Mouse (Mus musculus) T-cell, adult 66 days (primary cell): ENCODE measurements around the gene Chrna4. TPM values are rescaled to one million over a fixed set of nuclear protein-coding genes. Genes with fewer than 3 reads are reported as not detected.

Source experiments
- total RNA-seq, 2 experiments: library from RNA; stranded (reverse); gene quantifications; 3 replicates in 1 of 2; 4 replicates in 1 of 2; pipeline ENCODE4 v1.2.4; 2023

Chrna4 gene
- total RNA-seq: not detected

GRCm38 (mm10) chr2:181043437-181043836 lies at the start of gene Chrna4:
TSS of gene Chrna4 (minus strand) at chr2:181043546.

DNA sequence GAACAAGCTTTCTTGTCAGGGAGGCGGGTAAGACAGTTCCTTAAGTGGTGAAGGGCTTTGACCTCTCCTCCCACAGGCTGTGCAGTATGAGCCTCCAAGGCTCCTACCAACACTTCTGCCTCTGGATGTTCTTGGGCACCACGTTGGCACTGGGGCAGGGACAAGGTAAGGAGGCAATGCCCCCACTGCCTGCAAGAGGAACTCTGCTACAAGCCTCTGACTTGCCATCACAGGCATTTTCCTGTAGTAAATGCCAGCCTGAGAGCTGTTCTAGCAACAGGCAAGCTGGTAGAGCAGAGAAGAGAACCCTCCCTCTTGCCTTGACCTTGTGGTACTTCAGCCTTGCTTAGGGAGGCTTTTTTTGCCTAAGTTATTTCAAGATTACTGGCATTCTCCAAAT lies 56.9 kb downstream of the Chrna4 start, which contains the start of gene Col20a1:
Gene Col20a1 (plus strand): TSS at position 87 of the 400 bp plus-strand sequence.

Other genes starting within 250 kb of the Chrna4 start
- 10 to 100 TPM; 88.6 to 93.8 TPM for gene Ythdf1, start 122.6 kb downstream of the Chrna4 start, total RNA-seq
- gene Birc7, start 114.5 kb downstream of the Chrna4 start, total RNA-seq: not detected
- not detected for gene Nkain4, start 88.8 kb downstream of the Chrna4 start, total RNA-seq
- 10 to 100 TPM; 74.9 to 81.4 TPM for gene Arfgap1, start 76.3 kb downstream of the Chrna4 start, total RNA-seq
- gene Col20a1, start 57.0 kb downstream of the Chrna4 start, total RNA-seq: 1 to 10 TPM; 2.1 to 4.0 TPM
- gene Kcnq2, start 91.8 kb upstream of the Chrna4 start, total RNA-seq: not detected
- gene Eef1a2, start 113.5 kb upstream of the Chrna4 start, total RNA-seq: not detected
- gene Ppdpf, start 143.7 kb upstream of the Chrna4 start, total RNA-seq: 100 to 1,000 TPM in 1 of 2 experiments, 10 to 100 TPM in 1; 85.3 to 108 TPM
- gene Ptk6, start 159.2 kb upstream of the Chrna4 start, total RNA-seq: not detected
- gene Srms, start 169.6 kb upstream of the Chrna4 start, total RNA-seq: under 1 TPM; 0.29 to 0.80 TPM
- gene Fndc11, start 176.5 kb upstream of the Chrna4 start, total RNA-seq: under 1 TPM in 1 of 2 experiments, not detected in 1; 0.83 TPM
- gene Helz2, start 198.5 kb upstream of the Chrna4 start, total RNA-seq: 100 to 1,000 TPM; 148 to 165 TPM
- gene Gmeb2, start 244.5 kb upstream of the Chrna4 start, total RNA-seq: 10 to 100 TPM; 39.1 to 40.4 TPM